Mouse (Mus musculus) testis, adult 2 months (tissue): ENCODE measurements at regions not wholly inside any gene's neighbourhood (a gene's known extent, or its start where the extent isn't known, plus 50 kb on each side); places are given as distances from the start of the nearest gene placed in this dataset.

Experiments used
- CTCF ChIP-seq: fragments of 200-500 bp; IDR thresholded peaks from 2 replicates; pipeline ENCODE4 v1.5.1; 2012; ENCODE audit warnings: low read depth, mild to moderate bottlenecking, inconsistent platforms, low read length, moderate library complexity; ENCODE audit not compliant: control insufficient read depth, insufficient read depth, insufficient replicate concordance
- POLR2A ChIP-seq: fragments of 200-500 bp; IDR thresholded peaks from 2 replicates; pipeline ENCODE4 v1.6.1; 2012; ENCODE audit warnings: low read depth, mild to moderate bottlenecking, inconsistent platforms, low read length, moderate library complexity; ENCODE audit not compliant: control insufficient read depth

- TF ChIP-seq POLR2A (no peak), CTCF (no peak)
These were observed 74.2 kb upstream of the Pde1a start for GRCm38 (mm10) chr2:80203486-80203885.
